Mouse (Mus musculus): ENCODE measurements around the gene Asxl2. TPM values are rescaled to one million over a fixed set of nuclear protein-coding genes. Genes with fewer than 3 reads are reported as not detected.

The Asxl2 gene
- polyA plus RNA-seq, 1 experiment from 2014 or later, result 11.8 TPM

- Histone ChIP-seq H3K4me2 (replicated peaks) (no peak overlapping the region), H3K4me1 (replicated peaks; ENCODE audit: control insufficient read depth, insufficient read depth, low read length) (no peaks in the 10 kb centered on the region), H3K27ac (no peak overlapping the region), H3K36me3 (replicated peaks; ENCODE audit: control insufficient read depth, insufficient read depth) (no peaks in the 10 kb centered on the region), H3K27me3 (ENCODE audit: control insufficient read depth, insufficient read depth, low read length) (no peaks in the 10 kb centered on the region), H3K9me3 (ENCODE audit: control insufficient read depth, low read length) (no peaks in the 10 kb centered on the region), H3K9ac (no peak overlapping the region), H3K4me3 (replicated peaks; ENCODE audit: low read length) (no peak overlapping the region)
- ATAC-seq (ENCODE audit: low FRiP score) (no peak), DNase-seq (ENCODE audit: low spot score) (no peak)
- 67% methylated on average over 3 of the region's 3 CpGs for WGBS
These were observed 121.3 kb downstream of the Asxl2 start for GRCm38 (mm10) chr12:3547911-3548310.

DNA sequence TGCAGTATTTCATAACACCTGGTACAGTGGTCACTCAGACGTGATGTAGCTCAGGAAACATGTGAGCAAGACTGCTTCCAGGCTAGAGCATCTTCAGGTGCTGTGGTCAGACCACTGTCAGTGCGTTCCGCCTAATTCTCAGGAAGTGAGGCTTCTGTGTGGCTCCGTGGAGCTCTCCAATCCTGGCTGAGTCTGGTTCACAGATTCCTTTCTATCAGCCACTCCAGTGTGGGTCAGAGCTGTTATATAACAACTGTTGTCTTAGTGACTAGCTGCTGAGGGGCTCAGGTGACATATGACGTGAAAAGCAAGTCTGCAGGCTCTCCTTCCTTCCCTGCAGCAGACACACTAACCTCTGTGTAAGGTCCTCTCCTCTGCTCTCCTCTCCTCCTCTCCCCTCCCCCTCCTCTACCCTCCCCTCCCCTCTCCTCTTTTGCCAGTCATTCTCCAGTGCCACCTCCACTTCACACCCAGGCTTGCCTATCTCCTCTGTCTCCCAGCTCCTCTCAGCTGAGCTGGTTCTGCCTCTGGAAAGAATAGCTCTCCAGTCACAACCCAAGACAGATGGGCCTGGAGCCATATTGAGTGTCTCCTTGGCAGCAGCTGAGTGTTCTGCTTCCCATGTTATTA is 122.0 kb downstream of the Asxl2 start:
- no peaks in the 10 kb centered on the region for H3K9me3 ChIP-seq (ENCODE audit: control insufficient read depth, low read length)
- no peak for DNase-seq (ENCODE audit: low spot score)

DNA sequence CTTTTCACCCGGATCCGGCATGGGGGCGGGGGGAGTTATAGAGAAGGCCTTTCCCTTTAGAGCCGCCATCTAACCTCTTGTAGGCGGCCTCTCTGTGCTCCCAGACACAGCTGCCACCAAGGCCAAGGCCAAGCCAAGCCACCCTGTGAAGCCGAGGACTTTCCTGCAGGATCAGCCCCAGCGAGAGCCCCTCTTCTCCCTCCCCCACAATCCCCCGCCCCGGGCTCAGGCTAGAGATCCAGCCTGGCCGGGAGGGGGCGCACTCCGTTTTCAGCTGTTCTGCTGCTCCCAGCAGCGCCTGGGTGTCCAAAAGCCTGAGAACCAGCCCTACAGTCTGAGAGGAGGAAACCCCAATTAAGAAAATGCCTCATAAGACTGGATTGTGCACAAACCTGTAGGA is 123.6 kb downstream of the Asxl2 start:
- H3K36me3 ChIP-seq (replicated peaks; ENCODE audit: control insufficient read depth, insufficient read depth), result no peaks in the 10 kb centered on the region
- no peaks in the 10 kb centered on the region for H3K4me1 ChIP-seq (replicated peaks; ENCODE audit: control insufficient read depth, insufficient read depth, low read length)
- H3K27ac ChIP-seq, result no peak overlapping the region
- no peak overlapping the region for H3K9ac ChIP-seq
- DNase-seq (ENCODE audit: low spot score) (no peak), ATAC-seq (ENCODE audit: low FRiP score) (no peak)
- no peaks in the 10 kb centered on the region for H3K27me3 ChIP-seq (ENCODE audit: control insufficient read depth, insufficient read depth, low read length)
- H3K4me2 ChIP-seq (replicated peaks), result no peak overlapping the region
- H3K4me3 ChIP-seq (replicated peaks; ENCODE audit: low read length), result no peak overlapping the region
- WGBS, result 10% methylated on average over 13 of the region's 13 CpGs
- H3K9me3 ChIP-seq (ENCODE audit: control insufficient read depth, low read length), result no peaks in the 10 kb centered on the region

More for the DNA sequence above, 122.0 kb downstream of the Asxl2 start:
- no peaks in the 10 kb centered on the region for H3K4me1 ChIP-seq (replicated peaks; ENCODE audit: control insufficient read depth, insufficient read depth, low read length)
- no peaks in the 10 kb centered on the region for H3K27me3 ChIP-seq (ENCODE audit: control insufficient read depth, insufficient read depth, low read length)
- no peaks in the 10 kb centered on the region for H3K36me3 ChIP-seq (replicated peaks; ENCODE audit: control insufficient read depth, insufficient read depth)
- 53% methylated on average over 5 of the region's 5 CpGs for WGBS
- H3K9ac ChIP-seq, result no peak overlapping the region
- H3K4me2 ChIP-seq (replicated peaks), result no peak overlapping the region
- H3K27ac ChIP-seq, result no peak overlapping the region
- no peak for ATAC-seq (ENCODE audit: low FRiP score)
- no peak overlapping the region for H3K4me3 ChIP-seq (replicated peaks; ENCODE audit: low read length)

Other genes starting within 250 kb of the Asxl2 start
- gene Rab10, start 116.9 kb upstream of the Asxl2 start, polyA plus RNA-seq (2014; fragmentation: Nextera tagmentation; extraction: Ambion mirVana), result 181 and 199 TPM in 2 replicates
- gene Kif3c, start 61.7 kb upstream of the Asxl2 start, polyA plus RNA-seq (2014; fragmentation: Nextera tagmentation; extraction: Ambion mirVana), result 73.8 and 77.9 TPM in 2 replicates
- gene Dtnb, start 145.5 kb downstream of the Asxl2 start, polyA plus RNA-seq (2014; fragmentation: Nextera tagmentation; extraction: Ambion mirVana), result 53.0 and 58.4 TPM in 2 replicates